Mouse (Mus musculus) activated CD4-positive, CD25-positive, alpha-beta regulatory T cell (primary cell): Measurements from ENCODE around the gene Mrpl55. TPM values are rescaled to one million over a fixed set of nuclear protein-coding genes. Genes with fewer than 3 reads are reported as not detected.

ENCODE experiments used
- polyA plus RNA-seq, 2 experiments: library from polyadenylated mRNA; unstranded; fragments of 100-300 nt; shearing (Covaris generic); gene quantifications; one replicate each; pipeline ENCODE4 v1.2.1; 2017

The Mrpl55 gene
- 10 to 100 TPM; 37.4 to 52.8 TPM for polyA plus RNA-seq

DNA sequence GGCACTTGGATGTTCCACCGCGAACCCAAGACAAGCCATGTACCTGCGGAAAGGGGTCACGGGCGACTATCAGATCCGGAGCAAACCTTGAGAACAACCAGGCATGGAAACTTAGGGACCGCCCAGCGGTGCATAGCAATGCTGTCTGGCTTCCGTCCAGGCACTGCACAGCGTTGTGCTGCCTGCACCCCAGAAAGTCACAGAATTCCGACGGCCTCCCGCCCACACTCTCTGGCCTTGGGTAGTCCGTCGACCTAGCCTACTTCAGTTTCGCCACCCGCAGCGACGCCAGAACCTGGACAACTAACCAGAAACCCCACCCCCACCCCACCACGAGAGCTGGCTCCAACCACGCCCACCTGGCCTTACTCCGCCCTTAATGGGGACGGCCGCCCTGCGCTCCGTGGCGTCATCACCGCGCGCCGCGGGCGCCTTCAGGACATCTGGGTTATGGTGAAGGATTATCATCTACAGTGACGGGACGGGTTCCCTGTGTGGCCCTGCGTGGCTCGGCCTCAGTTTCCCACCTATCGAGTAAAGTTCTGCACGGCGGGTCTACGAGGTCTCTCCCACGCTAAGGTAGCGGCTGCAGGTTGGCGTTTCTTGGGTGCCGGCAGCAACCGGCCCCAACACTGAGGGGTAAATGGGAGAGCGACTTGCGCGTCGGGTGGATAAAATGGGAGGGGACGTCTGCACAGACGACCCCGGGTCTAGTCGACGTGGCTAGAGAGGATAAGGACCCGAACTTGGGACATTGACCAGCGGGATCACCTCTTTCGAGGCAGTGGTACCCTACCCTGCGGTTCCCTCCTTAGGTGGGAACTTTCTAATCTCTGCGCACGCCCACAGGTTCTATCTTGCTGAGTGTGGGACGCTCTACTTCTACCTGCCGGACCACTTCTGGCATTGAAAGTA is at the start of gene Mrpl55:
TSS of gene Mrpl55 (plus strand) at position 406 of the 915 bp plus-strand sequence.

DNA sequence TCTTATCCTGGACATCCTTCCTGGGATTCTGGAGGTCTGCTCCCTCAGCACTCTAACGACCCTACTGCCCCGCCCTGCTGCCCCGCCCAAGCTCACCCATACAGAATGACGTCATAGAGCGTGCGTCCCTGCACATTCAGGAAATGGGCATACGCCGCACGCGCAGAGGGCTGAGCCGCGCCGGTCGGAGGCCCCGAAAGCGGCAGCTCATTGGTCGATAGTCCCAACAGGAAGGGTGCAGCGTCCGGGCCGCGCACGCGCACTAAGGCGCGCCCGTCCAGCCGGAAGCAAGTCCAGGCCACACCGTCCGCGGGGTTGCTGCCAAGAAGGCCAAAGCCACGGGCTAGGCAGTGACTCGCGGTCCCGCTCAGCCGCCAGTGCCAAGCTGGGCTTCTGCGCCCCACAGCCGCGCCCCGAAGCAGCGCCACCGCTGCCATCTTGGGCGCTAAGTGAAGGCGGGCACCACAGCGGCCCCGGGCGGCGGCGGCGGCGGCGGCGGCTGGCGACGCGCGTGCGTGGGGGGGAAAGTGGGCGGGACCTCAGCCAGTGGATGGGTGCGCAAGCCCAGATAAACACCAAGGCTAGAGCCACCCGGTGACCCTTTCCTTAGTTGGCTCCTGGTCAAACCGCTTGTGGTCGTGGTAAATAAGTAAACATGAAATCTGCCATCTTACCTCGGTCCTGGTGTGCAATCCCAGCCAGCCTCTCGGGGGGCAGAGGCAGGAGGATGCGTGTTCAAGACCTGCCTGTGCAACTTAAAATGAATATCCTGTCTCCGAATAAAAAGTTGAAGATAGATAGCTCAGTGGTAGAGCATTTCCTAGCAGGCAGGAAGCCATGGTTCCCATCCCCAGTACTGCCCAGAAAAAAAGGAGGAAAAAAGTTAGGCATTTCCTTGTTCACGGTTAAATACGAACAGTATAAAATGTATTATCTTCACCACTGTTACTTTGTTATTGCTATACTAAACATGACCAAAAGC is 38.7 kb upstream of the Mrpl55 start, which contains the start of gene Iba57:
TSS of gene Iba57 (minus strand) at position 485 of the 982 bp plus-strand sequence.

DNA sequence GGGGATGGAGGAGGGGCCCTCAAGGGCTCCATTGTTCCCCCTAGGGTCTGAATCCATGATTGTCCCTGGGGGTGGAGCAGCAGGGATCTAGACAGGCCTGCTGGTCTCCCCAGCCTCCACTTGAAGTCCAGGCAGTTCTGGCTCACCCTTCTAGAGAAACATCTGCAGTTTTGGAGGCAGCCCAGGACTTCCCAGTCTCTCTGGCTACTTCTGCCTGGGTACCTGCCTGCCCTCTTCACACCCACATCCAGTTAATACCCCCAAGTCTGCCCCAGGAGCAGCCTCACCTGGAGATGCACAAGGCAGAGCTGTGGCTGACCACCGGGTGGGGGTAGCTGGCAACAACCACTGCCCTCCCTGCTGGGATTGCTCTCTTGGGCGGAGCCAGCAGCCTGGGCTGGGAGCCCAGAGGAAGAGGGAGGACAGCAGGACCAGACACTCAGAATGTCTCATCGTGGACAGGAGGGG is 19.4 kb upstream of the Mrpl55 start, which contains the start of gene Gjc2:
TSS of gene Gjc2 (minus strand) at position 350 of the 468 bp plus-strand sequence.

DNA sequence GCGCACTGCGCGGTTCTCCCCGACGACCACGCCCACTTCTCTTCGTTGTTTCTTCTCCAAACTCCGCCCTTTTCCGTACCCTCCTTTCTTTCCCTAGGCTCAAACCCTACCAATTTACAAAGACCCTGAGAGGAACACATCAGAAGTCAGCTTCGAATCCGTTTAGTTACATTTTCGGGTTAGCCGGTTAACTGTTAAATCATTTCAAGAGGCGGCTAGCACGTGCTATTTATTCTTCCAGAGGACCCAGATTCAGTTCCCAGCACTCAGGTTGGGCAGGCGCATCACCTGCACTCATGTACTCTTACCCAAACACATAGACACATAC is 10.3 kb upstream of the Mrpl55 start, which contains the start of gene Guk1:
TSS of gene Guk1 (minus strand) at position 154 of the 328 bp plus-strand sequence.

DNA sequence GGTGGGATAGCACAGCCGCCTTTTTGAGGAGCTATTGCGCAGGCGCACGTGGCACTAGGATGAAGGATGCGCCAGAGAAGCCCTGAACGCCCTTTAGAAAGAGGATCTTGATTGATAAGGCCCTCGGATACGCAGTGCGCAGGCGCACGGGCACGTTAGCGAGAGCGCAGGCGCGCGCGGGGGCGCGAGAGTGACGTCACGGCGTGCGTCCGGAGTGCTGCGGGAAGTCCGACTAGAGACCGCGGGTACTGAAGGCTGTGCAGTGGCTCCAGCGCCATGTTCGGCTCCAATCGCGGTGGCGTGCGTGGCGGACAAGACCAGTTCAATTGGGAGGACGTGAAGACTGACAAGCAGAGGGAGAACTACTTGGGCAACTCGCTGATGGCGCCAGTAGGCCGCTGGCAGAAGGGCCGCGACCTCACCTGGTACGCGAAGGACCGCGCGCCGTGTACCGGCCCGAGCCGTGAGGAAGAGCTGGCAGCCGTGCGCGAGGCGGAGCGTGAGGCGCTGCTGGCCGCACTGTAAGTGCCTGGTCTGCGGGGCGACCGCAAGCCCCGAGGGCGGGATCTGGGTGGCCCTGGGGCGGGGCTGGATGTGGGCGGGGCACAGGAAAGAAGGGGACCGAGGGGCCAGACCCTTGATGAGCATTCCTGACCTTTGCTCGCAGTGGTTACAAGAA is 6.0 kb downstream of the Mrpl55 start, which contains the start of gene 2310033P09Rik:
TSS of gene 2310033P09Rik (plus strand) at position 169 of the 679 bp plus-strand sequence.

DNA sequence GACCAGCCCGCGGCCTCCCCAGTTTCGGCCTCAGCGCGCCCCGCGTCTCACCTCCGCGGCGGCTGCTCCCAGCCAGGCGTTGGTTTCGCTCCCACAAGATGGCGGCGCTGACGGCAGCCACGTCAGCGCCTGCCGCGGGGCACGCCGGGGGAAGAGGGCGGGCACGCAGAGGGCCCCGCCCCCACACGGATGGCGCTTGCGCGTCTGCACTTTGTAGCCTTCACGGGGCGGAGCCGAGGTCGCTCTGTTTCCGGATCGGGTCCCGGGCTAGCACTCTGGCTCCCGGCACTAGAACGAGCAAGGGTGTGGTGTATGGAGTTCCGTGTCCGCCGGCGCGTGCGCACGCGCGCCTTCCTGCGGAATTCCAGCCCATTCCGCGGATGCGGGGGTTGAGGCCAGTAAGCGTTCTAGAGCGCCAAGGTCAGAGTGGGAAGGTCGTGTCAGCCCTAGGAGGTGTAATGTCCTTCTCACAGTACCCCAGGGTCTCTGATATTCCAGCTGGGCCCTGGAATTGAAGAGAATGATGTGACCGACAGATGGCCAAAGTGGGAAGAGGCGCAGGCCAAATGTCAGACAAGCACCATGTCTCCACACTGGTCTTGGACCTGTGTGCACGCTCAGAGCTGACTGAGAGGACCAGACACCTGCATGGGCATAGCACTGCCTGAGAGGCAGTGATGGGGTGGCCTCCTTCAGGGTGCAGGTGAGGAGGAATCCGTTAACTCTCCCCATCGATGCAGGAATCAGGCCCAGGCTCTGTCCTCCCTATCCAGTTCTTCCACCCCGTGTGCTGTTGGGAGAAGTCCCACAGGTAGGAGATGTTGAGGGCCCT is 26.1 kb downstream of the Mrpl55 start, which contains the start of gene Arf1:
TSS of gene Arf1 (minus strand) at position 149 of the 832 bp plus-strand sequence.

Other genes starting within 250 kb of the Mrpl55 start
- 10 to 100 TPM in 1 of 2 experiments, 1 to 10 TPM in 1; 8.1 to 13.0 TPM for gene Hist3h2a, start 247.8 kb upstream of the Mrpl55 start, polyA plus RNA-seq
- under 1 TPM; 0.06 to 0.60 TPM for gene Trim17, start 247.8 kb upstream of the Mrpl55 start, polyA plus RNA-seq
- gene Trim11, start 224.4 kb upstream of the Mrpl55 start, polyA plus RNA-seq = 10 to 100 TPM; 38.4 to 42.4 TPM
- gene Obscn, start 66.1 kb upstream of the Mrpl55 start, polyA plus RNA-seq = under 1 TPM; 0.01 to 0.08 TPM
- gene Iba57, start 38.7 kb upstream of the Mrpl55 start, polyA plus RNA-seq = 1 to 10 TPM; 8.4 to 9.3 TPM
- gene Gjc2, start 19.3 kb upstream of the Mrpl55 start, polyA plus RNA-seq = not detected
- gene Guk1, start 10.3 kb upstream of the Mrpl55 start, polyA plus RNA-seq = 100 to 1,000 TPM in 1 of 2 experiments, 10 to 100 TPM in 1; 64.2 to 103 TPM
- 10 to 100 TPM; 30.3 to 44.6 TPM for gene 2310033P09Rik, start 5.8 kb downstream of the Mrpl55 start, polyA plus RNA-seq
- 100 to 1,000 TPM; 488 to 499 TPM for gene Arf1, start 25.8 kb downstream of the Mrpl55 start, polyA plus RNA-seq
- gene Wnt3a, start 88.3 kb downstream of the Mrpl55 start, polyA plus RNA-seq = not detected
- gene Wnt9a, start 104.4 kb downstream of the Mrpl55 start, polyA plus RNA-seq = under 1 TPM in 1 of 2 experiments, not detected in 1; 0.05 TPM
- under 1 TPM in 1 of 2 experiments, not detected in 1; 0.55 TPM for gene Prss38, start 173.2 kb downstream of the Mrpl55 start, polyA plus RNA-seq
- 1 to 10 TPM; 8.7 to 9.5 TPM for gene Jmjd4, start 247.6 kb downstream of the Mrpl55 start, polyA plus RNA-seq
- gene Snap47, start 248.7 kb downstream of the Mrpl55 start, polyA plus RNA-seq = 10 to 100 TPM; 50.0 to 51.6 TPM